Mouse (Mus musculus) activated CD4-positive, CD25-positive, alpha-beta regulatory T cell, adult 4 months (primary cell): Measurements from ENCODE around the gene Galnt2. TPM values are rescaled to one million over a fixed set of nuclear protein-coding genes. Genes with fewer than 3 reads are reported as not detected.

Source experiments
- ATAC-seq: one replicate; pipeline ENCODE4 v1.8.0; 2017
- polyA plus RNA-seq, 2 experiments: library from polyadenylated mRNA; unstranded; fragments of 100-300 nt; shearing (Covaris generic); gene quantifications; one replicate each; pipeline ENCODE4 v1.2.1; 2017

The Galnt2 gene
- 10 to 100 TPM; 18.2 to 20.1 TPM for polyA plus RNA-seq

DNA sequence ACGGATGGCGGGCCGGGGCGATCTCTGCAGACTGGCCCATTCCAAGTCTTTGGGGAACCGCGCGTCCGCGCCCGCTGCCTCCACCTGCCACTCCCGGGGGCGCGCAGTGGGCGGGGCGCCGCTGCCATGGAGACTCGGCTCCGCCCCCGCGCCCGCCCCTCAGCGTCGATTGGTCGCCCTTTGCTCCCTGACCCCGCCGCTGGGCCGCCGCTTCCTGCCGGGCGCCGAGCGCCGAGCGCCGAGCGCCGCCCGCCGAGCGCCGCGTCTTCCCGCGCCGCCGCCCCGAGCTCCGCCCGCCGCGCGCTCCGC is at the start of gene Galnt2:
Gene Galnt2 (plus strand): TSS at position 216 of the 309 bp plus-strand sequence.
- peak; percentile 74 for ATAC-seq

DNA sequence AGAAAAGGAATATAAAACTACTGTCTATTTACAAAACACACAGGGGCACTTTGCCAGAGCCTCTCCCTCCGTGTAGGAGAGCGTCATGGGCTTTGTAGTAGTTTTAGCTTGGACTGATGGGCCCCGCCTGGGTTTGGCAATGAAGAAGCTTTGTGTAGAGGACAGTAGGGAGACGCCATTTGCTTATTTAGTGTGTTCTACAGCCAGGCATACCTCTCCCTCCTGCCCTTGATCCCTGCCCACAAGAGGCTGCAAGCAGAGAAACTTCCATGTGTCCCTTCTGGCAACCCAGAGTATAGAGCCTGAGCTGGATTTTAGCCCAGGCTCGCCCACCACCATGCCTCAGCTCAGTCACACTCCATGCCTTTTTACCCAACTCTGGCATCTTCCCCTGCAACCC is 49.4 kb upstream of the Galnt2 start:
- ATAC-seq = no peak

DNA sequence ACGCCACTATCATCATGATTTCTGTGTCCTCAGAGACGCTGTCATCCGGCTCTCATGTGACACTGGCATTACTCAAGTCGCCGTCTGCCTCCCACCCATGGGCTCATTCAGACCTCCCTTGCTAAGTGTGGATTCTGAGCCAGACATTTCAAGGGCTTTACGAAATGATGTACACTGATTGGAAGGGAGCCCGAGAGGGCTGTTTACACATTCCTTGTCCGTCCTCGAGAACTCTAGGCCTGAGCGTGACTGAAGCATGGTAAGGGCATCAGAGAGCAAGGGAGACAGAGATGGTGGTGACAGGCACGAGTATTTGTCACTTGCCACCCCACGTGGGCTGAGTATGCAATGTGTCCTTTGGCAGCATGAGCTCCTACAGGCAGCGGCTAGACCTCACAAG is 49.0 kb upstream of the Galnt2 start:
- no peak for ATAC-seq

DNA sequence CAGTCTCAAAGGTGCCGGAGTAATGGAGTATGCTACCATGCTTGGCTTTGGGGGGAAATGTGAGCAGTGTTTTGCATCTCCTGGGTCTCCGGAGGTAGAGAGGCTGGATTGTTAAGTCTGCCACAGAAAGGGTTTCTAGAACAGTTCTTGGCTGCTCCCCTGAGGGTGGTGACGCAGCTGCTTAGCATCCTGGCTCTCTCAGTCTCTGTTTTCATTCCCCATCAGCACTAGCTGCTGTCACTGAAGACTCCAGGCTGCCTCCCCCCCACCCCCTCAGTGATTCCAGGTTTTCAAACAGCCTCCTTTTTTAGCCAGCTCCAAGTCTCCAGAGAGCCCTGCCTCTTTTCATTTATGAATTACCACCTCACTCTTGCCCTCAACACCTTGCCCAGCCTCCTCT is 47.1 kb upstream of the Galnt2 start:
- ATAC-seq = no peak

DNA sequence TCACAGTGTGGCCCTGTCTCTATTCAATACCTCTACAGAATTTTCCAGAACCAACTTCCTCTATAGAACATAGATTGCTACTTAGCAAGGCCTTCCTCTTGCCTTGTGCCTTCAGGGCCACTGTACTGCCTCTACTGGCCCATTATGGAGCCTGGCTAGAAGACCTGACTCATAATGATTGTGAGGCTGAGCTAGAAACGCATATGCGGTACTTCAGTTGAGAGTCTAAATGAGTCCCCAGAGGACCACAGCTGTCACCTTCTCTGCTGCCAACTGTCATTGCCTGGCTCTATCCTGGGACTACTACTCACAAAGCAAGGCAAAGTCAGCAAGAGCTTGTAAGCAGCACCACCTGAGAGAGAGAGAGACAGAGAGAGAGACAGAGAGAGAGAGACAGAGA is 46.7 kb upstream of the Galnt2 start:
- ATAC-seq = no peak

DNA sequence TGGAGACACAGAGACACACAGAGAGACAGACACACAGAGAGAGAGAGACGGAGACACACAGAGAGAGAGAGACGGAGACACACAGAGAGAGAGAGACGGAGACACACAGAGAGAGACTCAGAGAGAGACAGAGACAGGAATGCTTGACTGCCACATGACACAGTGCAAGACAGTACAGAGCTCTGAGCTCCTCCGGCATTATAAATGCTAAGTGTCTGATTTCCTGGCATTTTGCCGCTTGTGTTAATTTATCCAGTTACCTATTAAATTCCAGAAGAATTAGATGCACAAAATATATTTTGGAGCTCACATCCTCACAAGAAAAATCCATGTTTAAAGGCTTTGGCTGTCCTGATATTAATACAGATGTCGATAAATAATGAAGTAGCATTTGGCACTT is 46.1 kb upstream of the Galnt2 start:
- ATAC-seq = no peak

DNA sequence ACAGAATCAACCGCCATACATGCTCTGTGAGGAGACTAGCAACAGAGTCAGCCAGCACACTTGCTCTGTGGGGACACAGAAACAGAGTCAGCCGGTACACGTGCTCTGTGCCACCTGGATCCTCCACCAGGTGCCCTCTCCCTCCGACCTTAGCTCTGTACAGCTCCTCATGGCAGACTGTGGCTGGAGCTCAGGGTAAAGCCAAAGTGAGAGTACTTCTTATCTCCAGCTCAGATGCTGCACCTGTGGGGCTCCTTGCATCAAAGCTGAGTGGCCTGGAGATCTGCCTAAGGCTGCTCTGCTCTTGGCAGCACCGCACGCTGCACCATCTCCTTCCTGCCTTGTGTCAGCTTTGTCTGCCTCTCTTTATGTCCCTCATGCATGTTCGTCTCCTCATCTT is 40.8 kb upstream of the Galnt2 start:
- ATAC-seq = no peak

DNA sequence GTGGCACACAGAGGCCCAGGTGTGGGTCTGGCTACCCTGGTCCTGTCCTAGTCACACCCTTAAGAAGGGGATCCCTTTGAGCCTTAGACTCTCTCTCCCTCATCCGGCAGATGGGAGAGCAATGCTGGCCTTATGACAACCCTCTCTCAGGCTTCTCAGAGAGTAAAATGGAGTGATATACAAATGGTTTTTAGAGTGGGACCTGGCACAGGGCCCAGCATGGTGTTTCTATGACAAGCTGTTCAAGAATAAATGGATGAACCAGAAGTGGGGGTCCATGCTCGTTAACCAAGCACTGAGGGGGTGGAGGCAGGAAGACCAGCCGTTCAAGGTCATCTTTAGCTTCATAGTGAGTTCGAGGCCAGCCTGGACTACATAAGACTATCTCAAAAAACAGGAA is 38.9 kb upstream of the Galnt2 start:
- ATAC-seq = no peak

DNA sequence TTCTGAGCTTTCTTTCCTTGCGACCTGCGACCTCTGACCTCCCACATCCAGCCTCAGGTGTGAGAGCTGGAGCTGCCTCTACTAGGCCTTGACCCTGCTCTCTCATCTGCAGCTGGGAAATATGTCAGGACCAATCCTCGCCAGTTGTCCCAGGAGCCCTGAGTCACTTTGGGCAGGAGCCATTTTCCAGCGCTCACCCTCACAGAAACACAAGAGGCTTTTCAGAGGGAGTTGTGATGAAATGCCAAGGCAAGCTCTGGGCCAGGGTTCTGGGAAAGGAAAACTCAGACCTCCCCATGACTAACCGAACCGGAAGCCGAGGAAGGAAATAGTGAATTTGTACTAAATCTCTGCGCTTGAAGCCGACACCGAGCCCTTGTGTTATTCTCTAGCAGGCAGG is 38.2 kb upstream of the Galnt2 start:
- ATAC-seq = no peak

DNA sequence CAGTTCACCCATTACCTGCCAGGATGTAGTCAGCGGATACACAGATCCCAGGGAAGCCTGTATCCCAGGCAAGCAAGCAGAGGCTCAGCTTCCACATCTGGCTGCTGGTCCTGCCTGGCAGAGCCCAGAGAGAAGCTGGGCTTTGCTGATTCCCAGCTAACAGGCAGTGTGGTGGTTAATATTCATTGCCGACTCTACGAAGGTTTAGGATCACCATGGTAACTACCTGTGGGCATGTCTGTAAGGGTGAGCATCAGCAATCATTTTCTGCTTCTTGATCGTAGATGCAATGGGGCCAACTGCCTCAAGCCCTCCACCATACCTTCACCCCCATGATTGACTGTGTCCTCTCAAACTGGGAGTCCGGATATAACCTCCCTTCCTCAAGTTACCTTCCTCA is 37.2 kb upstream of the Galnt2 start:
- no peak for ATAC-seq

DNA sequence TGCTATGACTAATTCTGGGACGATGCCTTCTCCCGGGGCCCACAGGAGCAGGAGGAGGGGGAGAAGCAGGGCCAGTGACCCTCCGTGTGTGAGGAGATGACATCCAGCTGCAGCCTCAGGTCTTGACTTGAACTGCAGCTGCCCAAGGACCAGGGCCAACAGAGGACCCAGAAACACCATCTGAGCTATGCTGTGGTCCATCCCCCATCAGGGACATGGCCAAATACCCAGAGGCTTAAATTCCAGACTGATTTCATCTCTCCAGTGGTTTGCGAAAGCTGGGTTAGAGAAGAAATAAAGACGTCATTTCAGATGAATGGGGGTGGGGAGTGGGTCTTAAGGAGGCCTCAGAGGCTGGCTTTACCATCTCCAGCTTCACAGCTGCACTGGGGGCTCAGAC is 35.0 kb upstream of the Galnt2 start:
- no peak for ATAC-seq

DNA sequence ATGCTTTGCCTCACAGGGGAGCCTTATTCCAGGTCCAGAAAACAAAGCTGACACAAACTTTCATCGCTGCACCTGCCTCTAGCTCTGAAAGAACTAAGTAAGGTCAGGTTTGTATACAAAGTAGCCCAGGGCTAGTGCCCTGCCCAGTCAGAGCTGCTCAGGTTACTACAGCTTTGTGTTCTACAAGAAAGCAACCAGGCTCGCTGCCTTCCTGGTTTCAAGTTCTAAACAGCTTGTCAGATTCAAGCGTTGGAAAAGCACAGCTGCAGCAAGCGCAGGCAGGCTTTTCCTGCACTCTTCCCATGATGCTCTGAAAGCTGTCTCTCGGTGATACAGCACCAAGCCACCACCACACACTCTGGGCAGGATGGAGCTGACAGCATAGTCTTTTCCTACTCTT is 34.4 kb upstream of the Galnt2 start:
- ATAC-seq = no peak

DNA sequence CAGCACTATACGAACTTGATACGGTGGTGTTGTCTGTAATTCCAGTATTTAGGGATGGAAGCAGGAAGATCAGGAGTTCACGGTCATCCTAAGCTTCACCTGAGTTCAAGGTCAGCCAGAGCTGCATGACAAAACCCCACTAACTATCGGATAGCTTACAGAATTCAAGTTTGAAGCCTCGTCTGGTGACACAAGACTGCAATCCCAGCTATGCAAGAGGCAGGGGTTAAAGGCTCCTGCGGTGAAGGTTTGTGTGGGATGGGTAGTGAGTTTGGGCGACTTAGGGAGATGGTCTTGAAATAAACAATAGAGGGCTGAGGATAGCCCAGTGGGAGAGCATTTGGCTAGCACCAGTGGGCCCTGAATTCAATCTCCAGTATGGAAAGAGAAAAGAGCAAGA is 33.0 kb upstream of the Galnt2 start:
- ATAC-seq = no peak

DNA sequence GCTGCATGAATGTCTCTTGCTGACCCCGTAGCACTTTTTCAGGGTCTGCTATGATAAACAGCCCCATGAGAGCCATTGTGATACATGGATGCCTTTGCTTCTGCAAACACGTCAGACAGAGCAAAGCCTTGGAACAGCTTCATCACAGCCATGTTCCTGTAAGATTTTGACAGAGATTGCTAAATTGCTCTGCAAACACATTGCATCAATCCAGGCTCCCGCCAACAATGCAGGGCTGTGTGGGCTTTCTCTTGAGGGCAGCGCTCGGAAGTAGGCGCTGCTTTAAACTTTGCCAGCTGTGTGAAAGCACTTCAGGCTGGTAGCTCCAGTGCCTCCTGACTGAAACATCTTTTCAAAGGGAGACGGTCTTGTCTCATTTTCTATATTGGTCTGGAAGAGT is 30.8 kb upstream of the Galnt2 start:
- no peak for ATAC-seq

DNA sequence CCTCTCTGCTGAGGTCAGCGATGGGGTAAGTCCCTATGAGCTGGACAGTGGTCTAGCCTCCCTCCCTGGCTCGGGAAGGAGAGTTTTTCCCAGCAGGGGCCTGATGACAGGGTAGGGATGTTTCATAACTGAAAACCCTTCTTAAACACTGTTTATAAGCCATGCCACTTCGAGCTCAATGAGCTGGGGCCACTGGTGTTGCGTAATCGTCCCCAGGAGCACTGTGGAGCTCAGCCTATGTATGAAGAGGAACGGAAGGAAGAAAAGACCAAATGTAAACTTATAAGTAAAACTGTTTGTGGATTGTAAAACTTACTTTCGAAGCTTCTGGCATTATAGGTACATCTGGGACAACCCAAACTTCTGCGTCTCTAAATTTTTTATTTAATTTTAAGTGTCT is 29.5 kb upstream of the Galnt2 start:
- ATAC-seq = no peak

DNA sequence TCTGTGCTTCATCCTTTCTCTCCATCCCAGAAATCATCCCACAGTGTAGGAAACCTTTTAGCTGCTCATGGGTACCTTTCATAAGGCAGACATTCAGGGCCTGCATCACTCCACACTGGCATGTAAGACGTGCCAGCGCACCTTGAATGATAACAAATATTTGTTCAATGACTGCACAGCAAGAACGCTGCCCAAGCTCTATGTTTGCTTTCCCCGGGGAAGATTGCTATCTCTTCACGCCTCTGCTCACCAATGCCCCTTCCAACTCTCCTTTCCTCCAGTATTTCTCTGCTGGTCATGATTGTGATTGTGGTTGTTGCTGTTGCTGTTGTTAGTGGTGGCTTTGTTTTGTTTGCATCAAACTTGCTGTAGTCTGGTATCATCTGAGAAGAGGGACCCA is 28.3 kb upstream of the Galnt2 start:
- no peak for ATAC-seq

DNA sequence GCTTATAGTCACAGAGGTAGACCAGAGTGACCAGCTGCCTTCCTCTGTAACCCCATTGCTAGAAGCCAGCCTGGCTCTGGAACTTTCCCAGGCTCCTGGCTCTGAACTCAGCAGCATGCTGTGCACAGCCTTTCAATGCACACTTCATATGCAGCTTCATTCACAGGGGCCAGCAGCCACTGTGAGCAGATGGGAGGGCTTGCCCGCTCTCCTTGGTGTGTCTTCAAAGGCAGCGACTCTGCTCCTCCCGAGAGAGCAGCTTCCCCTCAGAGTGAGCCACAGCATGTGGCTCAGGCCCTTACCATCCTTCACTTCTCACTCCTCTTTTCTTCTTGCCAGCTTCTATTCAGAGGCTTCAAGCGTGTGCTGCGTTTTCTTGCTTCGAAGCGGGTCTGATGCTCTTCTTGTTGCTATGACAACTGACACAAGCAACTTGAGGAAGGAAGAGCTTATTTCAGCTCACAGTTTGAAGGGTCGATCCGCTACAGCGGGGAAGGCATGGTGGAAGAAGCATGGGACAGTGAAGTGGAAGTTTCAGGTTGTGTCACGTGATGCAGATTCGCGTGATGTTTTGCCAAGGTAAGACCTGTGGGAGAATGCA is 27.1 kb upstream of the Galnt2 start:
- no peak for ATAC-seq

DNA sequence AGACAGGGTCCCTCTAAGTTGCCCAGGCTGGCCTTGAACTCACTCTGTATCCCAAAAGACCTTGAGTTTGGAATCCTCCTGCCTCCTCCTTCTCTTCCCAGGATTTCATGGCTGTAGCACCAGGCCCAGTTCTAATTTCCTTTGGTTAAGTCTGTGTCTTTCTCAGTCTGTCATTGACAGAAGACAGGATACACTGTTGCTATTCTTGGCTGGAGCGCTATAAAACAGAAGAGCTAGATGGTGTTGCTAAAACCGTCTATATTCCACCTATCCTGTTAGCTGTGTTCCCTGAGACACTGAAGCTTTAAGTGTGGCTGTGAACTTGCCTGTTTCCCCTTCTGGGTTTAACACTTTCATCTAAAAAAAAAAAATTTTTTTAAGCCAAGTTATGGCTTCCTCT is 19.0 kb upstream of the Galnt2 start:
- no peak for ATAC-seq

DNA sequence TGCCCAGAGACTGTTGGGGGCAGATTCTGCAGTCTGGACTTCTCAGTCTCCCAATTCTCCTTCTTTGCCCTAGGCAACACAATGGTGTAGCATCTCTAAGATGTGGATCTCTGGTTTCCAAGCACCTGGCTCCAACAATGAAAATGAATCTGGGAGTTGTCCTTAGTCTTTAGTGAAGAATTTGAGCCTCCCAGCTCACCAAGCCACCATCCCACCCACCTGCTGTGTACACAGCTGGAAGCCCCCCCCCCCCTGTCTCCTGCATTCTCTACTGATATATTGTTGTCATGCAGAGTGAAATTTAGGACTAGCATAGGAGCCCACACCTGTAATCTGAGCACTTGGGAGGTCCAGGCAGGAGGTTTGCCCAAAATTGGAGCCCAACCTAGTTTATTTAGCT is 14.2 kb upstream of the Galnt2 start:
- ATAC-seq = no peak

DNA sequence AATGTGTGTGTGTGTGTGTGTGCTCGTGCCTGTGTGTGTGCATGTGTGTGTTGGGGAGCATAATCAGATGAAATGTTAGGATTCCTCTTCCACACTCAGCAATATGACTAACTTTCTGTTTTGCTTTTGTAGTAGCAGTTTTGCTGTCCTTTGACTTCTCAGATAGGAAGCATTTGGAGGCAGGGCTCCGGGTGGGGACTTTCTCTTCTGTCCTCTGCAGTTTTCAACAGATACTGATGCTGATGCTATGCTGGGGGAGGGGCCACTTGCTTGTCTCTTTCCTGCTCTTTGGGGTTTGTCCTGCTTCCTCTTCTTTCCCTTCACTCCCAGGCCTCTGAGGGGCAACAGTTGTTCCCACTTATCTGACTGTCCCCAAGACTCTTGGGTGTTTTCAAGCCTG is 1.3 kb upstream of the Galnt2 start:
- no peak for ATAC-seq

DNA sequence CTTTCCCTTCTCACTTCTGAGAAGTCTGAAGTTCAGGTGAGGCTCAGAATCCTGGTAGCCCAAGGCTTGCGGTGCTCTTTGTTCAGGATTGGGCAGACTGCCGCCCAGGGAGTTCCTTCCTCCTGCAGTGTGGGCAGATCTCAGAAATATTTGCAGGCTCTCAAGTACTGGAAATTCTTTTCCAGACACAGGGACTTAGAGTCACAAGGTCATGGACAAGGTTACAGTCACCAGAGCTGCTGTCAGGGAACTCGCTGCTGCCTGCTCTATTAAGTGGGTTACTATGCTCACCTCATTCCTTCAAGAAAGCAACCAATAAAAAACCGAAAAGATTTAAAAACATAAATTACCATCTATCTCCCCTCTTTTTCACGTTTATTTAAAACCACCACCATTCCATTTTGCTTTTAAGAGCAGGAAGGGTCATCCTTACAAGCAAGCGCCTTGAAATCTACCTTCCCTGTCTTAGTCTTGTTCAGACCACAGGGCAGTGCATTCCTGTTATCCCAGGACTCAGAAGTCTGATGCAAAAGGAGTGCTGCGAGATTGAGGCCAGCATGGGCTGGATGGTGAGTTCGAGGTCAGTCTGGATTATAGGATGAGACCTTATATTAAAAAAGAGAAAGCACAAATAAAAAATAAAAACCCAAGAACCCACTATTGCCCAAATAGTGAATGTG is 555 bp upstream of the Galnt2 start:
- ATAC-seq = no peak

DNA sequence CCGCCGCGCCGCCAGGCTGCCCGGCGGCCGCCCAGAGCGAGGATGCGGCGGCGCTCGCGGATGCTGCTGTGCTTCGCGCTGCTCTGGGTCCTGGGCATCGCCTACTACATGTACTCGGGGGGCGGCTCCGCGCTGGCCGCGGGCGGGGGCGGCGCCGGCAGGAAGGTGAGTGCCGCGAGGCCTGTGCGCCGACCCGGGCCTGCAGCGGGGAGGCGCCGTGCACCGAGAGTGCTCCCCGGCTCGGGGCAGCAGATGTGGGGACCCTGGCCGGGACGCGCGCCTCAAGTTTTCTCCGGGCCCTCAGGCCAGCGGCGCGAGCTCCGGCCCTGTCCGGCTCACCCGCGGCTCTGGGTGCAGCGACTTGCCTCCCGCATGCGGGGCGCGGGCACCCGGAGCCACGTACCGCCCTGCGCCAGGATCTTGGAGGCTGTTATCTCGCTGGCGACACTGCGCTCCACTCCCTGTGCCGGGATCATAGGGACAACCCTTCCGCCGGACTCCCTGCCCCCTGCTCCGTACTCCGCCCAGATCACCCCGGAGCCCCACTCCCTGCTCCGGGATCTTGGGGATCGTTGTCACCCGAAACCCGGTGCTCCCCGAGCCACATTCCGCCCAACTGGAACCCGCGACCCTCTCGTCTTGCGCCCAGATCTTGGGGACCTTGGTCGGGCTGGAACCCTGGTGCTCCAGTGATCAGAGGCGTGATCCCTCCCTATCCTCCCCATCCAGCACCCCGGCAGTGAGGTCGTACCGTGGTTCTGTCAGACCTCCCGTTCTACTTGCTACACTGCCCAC is 491 bp downstream of the Galnt2 start:
- ATAC-seq = peak; percentile 70

DNA sequence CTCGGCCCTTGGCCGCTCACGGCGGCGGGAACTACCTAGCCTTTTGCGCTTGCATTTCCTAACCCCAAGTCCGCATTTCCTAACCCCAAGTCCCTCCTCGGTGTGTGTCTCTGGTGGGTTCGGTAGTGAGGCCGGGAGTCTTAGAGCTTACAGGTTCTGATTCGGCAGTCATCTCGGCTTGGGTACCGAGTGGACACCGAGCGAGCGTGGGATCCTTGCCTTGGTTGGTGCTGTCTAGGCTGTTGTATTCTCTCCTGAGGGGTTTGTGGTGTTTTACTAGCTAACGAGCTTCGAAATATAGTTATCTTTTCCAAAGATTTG is 1.0 kb downstream of the Galnt2 start:
- ATAC-seq = no peak

DNA sequence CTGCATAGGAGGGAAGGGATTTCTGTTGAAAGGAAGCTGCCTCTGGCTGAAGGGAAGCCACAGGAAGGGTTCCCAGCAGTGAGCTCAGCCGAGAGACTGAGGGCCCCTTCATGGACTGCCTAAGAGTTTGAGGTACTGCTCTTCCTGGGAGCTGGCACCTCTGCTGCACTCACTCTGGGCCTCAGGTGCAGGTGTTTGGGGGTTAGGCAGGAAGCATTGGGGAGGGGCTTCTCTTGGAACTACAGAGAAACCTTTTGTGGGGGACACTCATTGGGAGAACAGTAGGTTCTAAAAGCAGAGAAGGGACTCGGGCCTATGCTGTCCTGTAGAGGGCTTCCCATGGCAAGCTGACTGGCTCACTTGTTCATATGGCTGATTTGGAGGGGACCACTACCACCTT is 3.3 kb downstream of the Galnt2 start:
- ATAC-seq = no peak

DNA sequence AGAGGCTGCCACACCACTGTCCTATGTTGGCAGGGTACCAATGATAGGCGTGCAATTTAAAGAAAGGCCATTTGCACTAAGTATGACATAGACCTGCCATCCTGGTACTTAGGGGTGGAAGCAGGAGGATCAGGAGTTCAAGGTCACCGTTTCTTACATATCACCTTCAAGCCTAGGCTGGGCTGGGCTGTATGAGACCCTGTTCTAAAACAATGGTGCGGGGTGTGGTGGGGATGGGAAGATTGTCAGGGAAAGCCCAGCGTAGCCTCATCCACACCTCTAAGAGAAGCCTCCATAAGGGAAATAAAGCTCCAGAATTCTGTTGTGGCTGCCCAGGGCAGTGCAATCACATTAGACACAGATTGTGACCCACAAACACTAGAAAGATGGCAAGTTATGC is 4.3 kb downstream of the Galnt2 start:
- ATAC-seq = no peak
